Mouse (Mus musculus) hindbrain, embryonic 13.5 days (tissue): ENCODE measurements around the gene AI987944. TPM values are rescaled to one million over a fixed set of nuclear protein-coding genes. Genes with fewer than 3 reads are reported as not detected.

Experiments used
- ATAC-seq: fragments of 200-750 bp; cut with Nextera tagmentation; 2 replicates; pipeline ENCODE4 v1.8.0; 2017; ENCODE audit warnings: moderate TSS enrichment; ENCODE audit not compliant: low FRiP score
- H3K27ac ChIP-seq: fragments of 300-500 bp; sonication (generic); 2 replicates; pipeline ENCODE4 v1.5.1; 2015; ENCODE audit warnings: inconsistent platforms, mild to moderate bottlenecking, moderate library complexity
- H3K27me3 ChIP-seq: fragments of 300-500 bp; sonication (generic); 2 replicates; pipeline ENCODE4 v1.6.1; 2015; ENCODE audit warnings: mild to moderate bottlenecking, inconsistent platforms
- H3K36me3 ChIP-seq: fragments of 300-500 bp; sonication (generic); 2 replicates; pipeline ENCODE4 v1.6.1; 2015; ENCODE audit warnings: mild to moderate bottlenecking, inconsistent platforms
- H3K4me1 ChIP-seq: fragments of 300-500 bp; sonication (generic); replicated peaks from 2 replicates; pipeline ENCODE4 v1.6.1; 2015; ENCODE audit warnings: inconsistent platforms
- H3K4me2 ChIP-seq: fragments of 300-500 bp; sonication (generic); 2 replicates; pipeline ENCODE4 v1.6.1; 2015; ENCODE audit warnings: inconsistent platforms, mild to moderate bottlenecking, moderate library complexity
- H3K4me3 ChIP-seq: fragments of 300-500 bp; sonication (generic); 2 replicates; pipeline ENCODE4 v1.5.1; 2015; ENCODE audit warnings: mild to moderate bottlenecking, inconsistent platforms
- H3K9ac ChIP-seq: fragments of 300-500 bp; sonication (generic); 2 replicates; pipeline ENCODE4 v1.6.1; 2015; ENCODE audit warnings: mild to moderate bottlenecking, inconsistent platforms
- H3K9me3 ChIP-seq: fragments of 300-500 bp; sonication (generic); 2 replicates; pipeline ENCODE4 v1.6.1; 2016; ENCODE audit warnings: inconsistent platforms
- WGBS: fragments of 180-500 bp; shearing (Covaris S2); methylation state at CpG from one replicate; pipeline ENCODE4 v1.1.7; 2015; 5-methylcytosine and 5-hydroxymethylcytosine counted together
- polyA plus RNA-seq: library from polyadenylated mRNA; unstranded; fragments of >200 nt; fragmentation: Nextera tagmentation; extraction: Ambion mirVana; gene quantifications from 2 replicates; pipeline ENCODE4 v1.2.1, GENCODE M21; 2015

AI987944 gene
- 6.9 and 7.3 TPM in 2 replicates for polyA plus RNA-seq

- H3K27me3 ChIP-seq = no peaks in the 10 kb centered on the region
- under 1% methylated on average over 25 of the region's 25 CpGs for WGBS
- H3K36me3 ChIP-seq = no peaks in the 10 kb centered on the region
- peak within 1 kb of the TSS; percentile 58 for H3K4me2 ChIP-seq
- peak within 1 kb of the TSS; percentile 93 for H3K27ac ChIP-seq
- peak within 1 kb of the TSS; percentile 61 for H3K4me3 ChIP-seq
- H3K9ac ChIP-seq = peak within 1 kb of the TSS; percentile 72
- no peaks in the 10 kb centered on the region for H3K4me1 ChIP-seq
- ATAC-seq = peak; percentile 99
- no peaks in the 10 kb centered on the region for H3K9me3 ChIP-seq
Measured at GRCm38 (mm10) chr7:41393048-41393971, at the start of gene AI987944. AI987944 (minus strand) TSS chr7:41393379.

- ATAC-seq = no peak
- Histone ChIP-seq H3K36me3 (no peaks in the 10 kb centered on the region), H3K4me3 (no peak overlapping the region), H3K27me3 (no peaks in the 10 kb centered on the region), H3K9me3 (no peaks in the 10 kb centered on the region), H3K4me1 (no peaks in the 10 kb centered on the region), H3K4me2 (peak overlapping the region; percentile 37; the same call in 1 of the 2 replicates), H3K9ac (no peak overlapping the region), H3K27ac (no peak overlapping the region)
- WGBS = 73% methylated on average over 4 of the region's 4 CpGs
Measured at GRCm38 (mm10) chr7:41394130-41394529, 951 bp upstream of the AI987944 start.

Other genes with a start within 250 kb of the AI987944 start
- gene Gm5592, start 239.5 kb downstream of the AI987944 start, polyA plus RNA-seq = not detected in 2 replicates
- 0.29 and 0.34 TPM in 2 replicates for gene Vmn2r57, start 55.3 kb upstream of the AI987944 start, polyA plus RNA-seq
- 0.06 and 0.09 TPM in 2 replicates for gene Gm20449, start 106.0 kb upstream of the AI987944 start, polyA plus RNA-seq
- gene AW146154, start 106.5 kb upstream of the AI987944 start, polyA plus RNA-seq = 4.8 and 5.0 TPM in 2 replicates
- not detected in 2 replicates for gene Gm6871, start 180.3 kb upstream of the AI987944 start, polyA plus RNA-seq
- 14.5 and 15.0 TPM in 2 replicates for gene 2610021A01Rik, start 205.9 kb upstream of the AI987944 start, polyA plus RNA-seq
- gene Zfp788, start 239.8 kb upstream of the AI987944 start, polyA plus RNA-seq = 22.9 and 24.4 TPM in 2 replicates